Mouse (Mus musculus) kidney, adult 11 months (tissue): ENCODE results near the gene Ccdc30.

Experiments
- DNase-seq: peaks from one replicate; pipeline ENCODE4 v3.0.0; 2022

The Ccdc30 gene

DNA sequence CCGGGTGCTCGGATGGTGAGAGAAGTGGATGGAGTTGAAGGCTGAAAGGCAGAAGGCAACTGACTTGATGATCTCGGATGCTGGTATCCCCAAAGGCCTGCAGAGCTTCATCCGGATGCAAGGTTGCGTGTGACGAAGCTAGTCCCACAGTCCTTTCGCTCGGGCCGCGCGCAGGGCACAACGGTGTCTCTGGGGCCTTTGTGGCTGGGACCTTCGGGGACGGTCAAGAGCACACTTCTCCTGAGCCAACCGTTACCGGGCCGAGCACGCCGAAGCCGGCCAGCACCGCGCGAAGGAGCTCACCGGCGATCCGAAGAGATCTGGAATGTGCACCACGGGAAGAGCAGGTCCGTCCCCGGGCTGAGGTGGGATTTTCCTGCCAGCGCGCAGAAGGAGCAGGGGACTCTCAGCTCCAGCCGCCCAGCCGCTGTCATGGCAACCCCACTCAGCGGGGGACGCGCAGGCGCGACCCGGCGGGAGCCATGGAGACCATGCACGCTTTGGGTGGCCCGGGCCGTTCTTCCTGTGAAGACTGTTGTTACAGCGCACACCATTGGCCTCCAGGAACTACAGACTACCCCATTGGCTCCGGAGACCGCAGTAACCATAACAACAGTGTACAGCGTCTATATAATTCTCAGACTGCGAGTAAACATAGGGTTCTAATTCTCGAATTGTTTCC is at the start of gene Ccdc30:
Gene Ccdc30 (minus strand): TSS at position 450 of the 682 bp plus-strand sequence.
- peak; percentile 95 for DNase-seq

GRCm38 (mm10) chr4:119463756-119464419 is 48.6 kb upstream of the Ccdc30 start:
- no peak for DNase-seq

- DNase-seq, result peak; percentile 53
Observed at GRCm38 (mm10) chr4:119462858-119463755, 47.8 kb upstream of the Ccdc30 start.

- DNase-seq, result no peak
Observed at GRCm38 (mm10) chr4:119462457-119462856, 47.1 kb upstream of the Ccdc30 start.

DNA sequence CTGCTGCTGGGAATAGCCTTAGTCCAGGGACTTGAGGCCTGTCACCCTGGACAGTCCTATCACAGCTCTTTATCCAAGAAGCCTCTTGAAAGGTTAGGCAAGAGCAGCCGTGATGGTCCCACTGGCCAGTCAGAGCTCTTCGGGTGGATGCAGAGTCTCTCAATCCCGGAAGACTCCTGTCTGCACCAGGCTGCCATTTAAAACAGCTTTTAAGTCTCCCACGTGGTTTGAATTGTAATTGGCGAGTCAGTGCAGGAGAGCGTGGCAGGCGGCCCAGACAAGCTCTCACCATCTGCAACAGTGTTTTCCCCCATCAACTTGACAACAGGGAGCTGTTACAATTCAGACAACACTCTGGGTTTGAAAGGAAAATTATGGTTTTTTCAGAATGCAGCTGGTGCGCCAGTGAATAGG is 45.4 kb upstream of the Ccdc30 start:
- peak; percentile 28 for DNase-seq

GRCm38 (mm10) chr4:119460296-119460695 is 45.0 kb upstream of the Ccdc30 start:
- DNase-seq, result peak; percentile 24

- no peak for DNase-seq
Observed at GRCm38 (mm10) chr4:119453533-119453932, 38.2 kb upstream of the Ccdc30 start.

- DNase-seq, result no peak
Observed at GRCm38 (mm10) chr4:119453128-119453527, 37.8 kb upstream of the Ccdc30 start.

- no peak for DNase-seq
Observed at GRCm38 (mm10) chr4:119450436-119450835, 35.1 kb upstream of the Ccdc30 start.

DNA sequence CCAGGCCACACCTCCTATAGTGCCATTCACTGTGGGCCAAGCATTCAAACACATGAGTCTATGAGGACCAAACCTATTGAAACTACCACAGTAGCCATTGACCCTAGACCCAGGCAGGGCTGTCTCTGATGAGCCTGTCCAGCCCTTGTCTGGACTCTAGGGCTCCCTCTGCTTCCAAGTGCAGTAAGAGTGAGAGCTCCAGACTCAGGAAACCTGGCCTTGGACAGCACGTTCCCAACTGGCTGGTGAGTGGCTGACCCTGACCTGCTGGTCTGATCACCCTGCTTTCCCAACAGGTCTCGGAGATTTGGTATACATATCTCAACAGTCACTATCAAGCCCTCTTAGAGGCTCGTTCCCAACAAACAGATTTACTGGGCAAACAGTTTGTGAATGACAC is 32.5 kb upstream of the Ccdc30 start:
- no peak for DNase-seq

DNA sequence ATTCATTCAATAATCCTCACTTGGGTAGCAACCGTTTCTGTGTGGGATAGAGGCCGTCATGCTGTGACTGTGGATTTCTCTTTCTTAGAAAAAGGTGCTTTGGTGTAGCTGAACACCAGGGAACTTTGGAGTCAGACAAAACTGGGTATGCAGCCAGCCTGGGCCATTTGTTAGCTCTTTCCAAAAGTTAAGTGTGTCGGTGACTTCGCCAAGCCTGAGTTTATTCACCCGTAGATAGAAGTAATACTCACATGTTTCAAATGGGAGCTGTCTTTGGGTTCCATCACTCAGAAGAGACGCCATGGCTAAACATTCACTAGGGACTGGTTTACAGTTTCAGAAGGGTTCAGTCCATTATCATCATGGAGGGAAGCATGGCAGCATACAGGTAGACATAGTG is 31.9 kb upstream of the Ccdc30 start:
- peak; percentile 43 for DNase-seq

- no peak for DNase-seq
Observed at GRCm38 (mm10) chr4:119442539-119442938, 27.2 kb upstream of the Ccdc30 start.

DNA sequence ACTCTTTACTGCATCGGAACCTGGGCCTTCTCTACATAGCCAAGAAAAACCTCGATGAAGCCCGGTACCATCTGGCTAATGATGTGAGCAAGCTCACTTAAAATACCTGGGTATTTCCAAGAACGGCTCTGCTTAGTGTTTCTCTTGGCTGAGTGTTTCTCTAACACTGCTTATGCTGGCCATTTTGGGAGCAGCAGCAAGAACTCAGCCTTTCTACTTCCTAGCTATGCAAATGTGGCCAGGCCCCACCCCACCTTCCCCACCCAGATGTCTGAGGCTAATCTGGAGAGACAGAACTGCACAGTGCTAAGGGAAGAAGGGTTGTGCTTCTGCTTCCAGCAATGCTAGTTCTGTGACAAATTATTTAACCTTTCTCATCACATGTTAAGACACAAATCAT is 26.5 kb upstream of the Ccdc30 start:
- DNase-seq, result no peak

DNA sequence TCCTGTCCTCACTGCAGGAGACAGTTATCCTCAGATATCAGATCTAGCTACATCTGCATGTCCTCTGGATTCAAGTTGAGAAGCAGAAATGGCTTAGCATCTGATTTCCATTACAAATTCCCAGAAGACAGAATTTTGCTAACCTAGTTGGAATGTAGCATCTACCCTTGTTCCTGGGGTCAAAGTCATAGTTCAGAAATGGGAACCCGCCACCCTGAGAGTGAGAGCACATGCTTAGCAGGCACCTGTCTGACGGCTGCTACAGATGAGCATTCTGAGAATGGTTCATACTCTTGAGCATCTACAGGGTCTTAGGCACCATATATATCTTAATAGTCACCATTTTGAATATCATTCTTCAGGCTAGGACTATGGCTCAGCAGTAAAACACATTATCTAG is 22.6 kb upstream of the Ccdc30 start:
- DNase-seq, result peak; percentile 51

DNA sequence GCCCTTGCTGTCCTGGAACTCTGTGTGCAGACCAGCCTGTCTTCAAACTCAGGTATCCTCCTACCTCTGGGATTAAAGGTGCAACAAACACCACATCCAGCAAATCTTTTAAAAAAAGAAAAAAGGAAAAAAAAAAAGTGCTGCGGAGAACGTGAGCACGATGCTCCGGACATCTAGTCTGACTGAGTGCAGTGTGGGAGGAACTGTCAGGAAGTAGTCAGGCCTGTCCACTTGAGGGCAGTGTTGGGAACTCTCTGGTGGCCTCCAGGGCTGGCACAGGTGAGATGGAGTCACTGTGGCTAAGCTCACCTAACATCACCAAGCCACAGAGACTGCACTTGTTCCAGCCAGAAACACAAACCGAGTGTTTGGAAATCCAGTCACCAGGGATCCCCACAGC is 15.4 kb upstream of the Ccdc30 start:
- DNase-seq, result peak; percentile 58

DNA sequence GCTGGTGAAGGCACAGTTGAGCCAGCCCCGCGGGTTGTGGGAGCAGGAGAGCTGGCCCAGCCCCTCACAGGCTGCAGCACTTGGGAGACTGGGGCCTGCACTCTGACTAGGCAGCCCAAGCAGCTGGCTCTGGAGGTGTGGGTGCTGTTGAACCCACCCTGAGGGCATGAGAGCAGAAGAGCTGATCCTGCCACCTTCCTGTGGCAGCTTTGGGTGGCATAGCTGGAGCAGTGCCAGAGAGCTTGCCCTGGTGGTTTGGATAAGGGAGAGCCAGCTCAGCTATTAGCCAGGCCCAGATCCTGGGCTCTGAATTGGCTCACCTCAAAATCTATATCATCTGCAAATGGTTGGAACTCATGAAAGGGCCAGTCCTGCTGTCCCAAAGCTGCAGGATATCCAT is 12.4 kb upstream of the Ccdc30 start:
- peak; percentile 42 for DNase-seq

- no peak for DNase-seq
Observed at GRCm38 (mm10) chr4:119425601-119426000, 10.3 kb upstream of the Ccdc30 start.

DNA sequence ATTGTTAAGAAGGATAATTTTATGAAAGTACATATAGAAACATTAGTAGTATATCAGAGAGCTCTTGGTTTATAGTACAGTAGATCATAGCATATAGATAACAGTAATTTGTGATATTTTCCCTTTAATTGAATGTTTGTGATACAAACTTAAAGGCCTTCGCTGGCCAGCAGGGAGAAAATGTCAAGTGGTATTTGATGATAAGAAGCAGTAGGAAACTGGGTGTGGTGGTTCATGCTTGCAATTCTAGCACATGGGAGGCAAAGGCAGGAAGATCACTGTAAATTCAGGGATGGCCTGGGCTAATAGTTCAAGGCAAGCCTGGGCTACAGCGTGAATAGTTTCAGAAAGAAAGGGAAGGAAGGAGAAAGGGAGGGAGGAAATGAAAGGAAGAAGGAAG is 9.8 kb upstream of the Ccdc30 start:
- DNase-seq, result no peak

DNA sequence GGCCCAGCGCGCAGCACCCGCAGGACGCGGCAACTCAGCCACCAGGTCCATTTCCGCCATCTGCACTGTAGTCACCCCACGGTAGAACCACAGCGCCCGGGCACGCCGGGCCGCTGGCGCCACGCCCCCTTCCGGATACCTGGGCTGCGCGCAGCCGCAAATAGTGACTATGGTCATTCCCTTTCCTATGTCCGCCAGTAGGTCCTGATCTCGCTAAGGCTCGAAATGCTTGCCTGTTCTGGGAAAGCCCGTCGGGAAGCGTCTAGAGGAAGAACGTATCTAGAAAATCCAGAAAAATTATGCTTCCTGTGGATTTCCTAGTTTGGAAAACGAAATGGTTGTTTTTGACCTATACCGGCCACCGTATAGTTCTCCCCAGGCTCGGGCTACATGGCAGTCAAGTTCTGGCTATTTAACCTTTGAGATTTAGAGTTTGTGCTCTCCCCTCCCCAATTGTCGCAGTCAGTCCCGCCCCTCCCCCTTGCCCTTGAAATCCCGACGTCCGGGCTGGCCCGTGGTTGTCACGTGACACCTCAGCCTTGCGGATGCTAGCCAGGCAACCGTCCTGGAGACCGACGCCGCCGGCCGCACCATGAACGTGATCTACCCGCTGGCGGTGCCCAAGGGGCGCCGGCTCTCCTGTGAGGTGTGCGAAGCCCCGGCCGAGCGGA is 7.1 kb upstream of the Ccdc30 start, which contains the start of the genes Ppcs and Zmynd12:
Gene Ppcs (minus strand): TSS at position 127 of the 671 bp plus-strand sequence.
Gene Zmynd12 (plus strand): TSS at position 521 of the 671 bp plus-strand sequence.
- peak; percentile 94 for DNase-seq

DNA sequence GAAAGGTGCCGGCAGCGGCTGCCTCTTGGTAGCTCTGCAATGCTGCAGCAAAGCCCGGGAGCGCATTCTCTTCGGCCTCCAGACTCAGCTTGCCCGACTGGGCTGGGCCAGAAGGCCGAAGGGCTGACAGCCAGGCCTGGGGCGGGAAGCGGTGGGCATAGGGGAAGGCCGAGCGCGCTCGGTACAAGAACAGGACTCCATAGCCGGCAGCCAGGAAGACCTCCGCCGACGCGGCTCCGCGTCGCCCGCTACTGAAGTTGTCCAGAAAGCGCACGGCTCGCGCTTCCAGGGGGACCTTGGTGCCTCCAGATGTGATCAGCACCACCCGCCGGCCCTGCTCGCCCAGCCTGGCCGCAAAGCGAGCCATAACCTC is 6.6 kb upstream of the Ccdc30 start:
- DNase-seq, result no peak

DNA sequence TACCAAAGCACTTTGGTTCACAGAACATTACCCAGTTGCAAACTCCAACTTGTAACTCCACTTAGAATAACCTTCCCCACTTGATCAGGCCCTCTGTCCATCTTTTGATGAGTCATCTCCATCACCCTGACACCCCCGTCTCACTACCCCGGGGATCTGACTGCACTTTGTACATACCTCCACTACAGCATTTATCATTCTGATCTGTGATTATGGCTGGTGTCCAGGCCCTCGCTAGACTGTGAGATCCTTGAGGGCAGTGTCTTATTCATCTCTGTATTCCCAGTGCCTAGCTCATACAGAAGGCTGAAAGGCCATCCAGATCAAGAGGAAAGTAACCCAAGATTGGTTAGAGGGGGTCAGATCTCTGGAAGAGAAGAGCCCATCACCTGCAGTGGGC is 5.9 kb upstream of the Ccdc30 start:
- peak; percentile 27 for DNase-seq

GRCm38 (mm10) chr4:119417894-119418293 is 2.6 kb upstream of the Ccdc30 start:
- DNase-seq, result no peak

- DNase-seq, result no peak
Observed at GRCm38 (mm10) chr4:119417270-119417669, 1.9 kb upstream of the Ccdc30 start.
